Mouse (Mus musculus): Measurements from ENCODE around the gene Ppp6r1. TPM values are rescaled to one million over a fixed set of nuclear protein-coding genes. Genes with fewer than 3 reads are reported as not detected.

Gene Ppp6r1
- total and polyA plus RNA-seq, 3 experiments, result 89.5 to 167 TPM; not detected in 1

GRCm38 (mm10) chr7:4608002-4608401 is 50.8 kb downstream of the Ppp6r1 start:
- Histone ChIP-seq H3K79me2 (ENCODE audit: control insufficient read depth, insufficient read depth, low read length, poor library complexity) (no peaks in the 10 kb centered on the region), H3K4me3 (ENCODE audit: control insufficient read depth in 1 of 2, insufficient read depth in 1 of 2, low read depth in 2 of 2, low read length in 2 of 2) (no peak overlapping the region), H3K36me3 (ENCODE audit: control insufficient read depth in 1 of 2, insufficient read depth in 2 of 2, low read length in 2 of 2) (no peaks in the 10 kb centered on the region), H3K9ac (ENCODE audit: control insufficient read depth, low read depth, low read length, poor library complexity, severe bottlenecking) (no peak overlapping the region), H3K4me1 (ENCODE audit: control insufficient read depth in 1 of 2, insufficient read depth in 2 of 2, low read length in 2 of 2) (no peaks in the 10 kb centered on the region), H3K27ac (ENCODE audit: control insufficient read depth, low read depth, low read length) (no peak overlapping the region), H3K9me3 (replicated peaks; ENCODE audit: insufficient read depth, low read length) (no peaks in the 10 kb centered on the region), H3K27me3 (ENCODE audit: control insufficient read depth in 1 of 2, insufficient read depth in 2 of 2, low read length in 2 of 2) (no peaks in the 10 kb centered on the region)
- TF ChIP-seq ETS1 (IDR thresholded peaks at IDR 0.05; ENCODE audit: low read depth, low read length), result no peak
- TF ChIP-seq ZMIZ1 (IDR thresholded peaks at IDR 0.05; ENCODE audit: low read depth, low read length), result no peak
- TF ChIP-seq SMC3 (IDR thresholded peaks at IDR 0.05; ENCODE audit: low read depth, low read length), result no peak
- TF ChIP-seq ZKSCAN1 (IDR thresholded peaks at IDR 0.05; ENCODE audit: low read depth, low read length), result no peak
- TF ChIP-seq GATA1 (IDR thresholded peaks at IDR 0.05; ENCODE audit: low read depth, low read length), result no peak
- TF ChIP-seq ELF1 (IDR thresholded peaks at IDR 0.05; ENCODE audit: low read depth, low read length), result no peak
- TF ChIP-seq USF1 (IDR thresholded peaks at IDR 0.05; ENCODE audit: low read depth, low read length), result no peak
- no peak for TF ChIP-seq ZC3H11A (IDR thresholded peaks at IDR 0.05; ENCODE audit: low read depth, low read length)
- no peak for TF ChIP-seq BHLHE40 (IDR thresholded peaks at IDR 0.05; ENCODE audit: borderline replicate concordance, low read depth, low read length)
- no peak for DNase-seq (ENCODE audit: low read depth, low spot score)

- no peak within 1 kb of the TSS for H3K27ac ChIP-seq (ENCODE audit: control insufficient read depth, low read depth, low read length)
- no peaks in the 10 kb centered on the region for H3K79me2 ChIP-seq (ENCODE audit: control insufficient read depth, insufficient read depth, low read length, poor library complexity)
- H3K4me1 ChIP-seq (ENCODE audit: control insufficient read depth in 1 of 2, insufficient read depth in 2 of 2, low read length in 2 of 2), result no peaks in the 10 kb centered on the region
- H3K27me3 ChIP-seq (ENCODE audit: control insufficient read depth in 1 of 2, insufficient read depth in 2 of 2, low read length in 2 of 2), result no peaks in the 10 kb centered on the region
- DNase-seq (ENCODE audit: low read depth, low spot score), result no peak
- no peak within 1 kb of the TSS for H3K4me3 ChIP-seq (ENCODE audit: control insufficient read depth in 1 of 2, insufficient read depth in 1 of 2, low read depth in 2 of 2, low read length in 2 of 2)
- no peaks in the 10 kb centered on the region for H3K36me3 ChIP-seq (ENCODE audit: control insufficient read depth in 1 of 2, insufficient read depth in 2 of 2, low read length in 2 of 2)
- no peaks in the 10 kb centered on the region for H3K9me3 ChIP-seq (replicated peaks; ENCODE audit: insufficient read depth, low read length)
- TF ChIP-seq MYB (IDR thresholded peaks at IDR 0.05; ENCODE audit: low read depth, low read length) (no peak), POLR2A (IDR thresholded peaks at IDR 0.05; ENCODE audit: control insufficient read depth in 1 of 2, insufficient read depth in 1 of 2, low read depth in 1 of 2, low read length in 2 of 2, poor library complexity in 1 of 2) (no peak), ZMIZ1 (IDR thresholded peaks at IDR 0.05; ENCODE audit: low read depth, low read length) (no peak), POLR2AphosphoS2 (IDR thresholded peaks at IDR 0.05; ENCODE audit: low read length) (no peak), CTCF (IDR thresholded peaks at IDR 0.05 in 2 of 3, conservative IDR thresholded peaks at IDR 0.05 in 1 of 3; ENCODE audit: control insufficient read depth in 1 of 3, insufficient read depth in 1 of 3, low read depth in 2 of 3, low read length in 3 of 3, poor library complexity in 1 of 3, severe bottlenecking in 1 of 3) (no peak), RCOR1 (IDR thresholded peaks at IDR 0.05; ENCODE audit: low read depth, low read length) (no peak), TCF12 (IDR thresholded peaks at IDR 0.05; ENCODE audit: low read depth, low read length) (no peak), RAD21 (IDR thresholded peaks at IDR 0.05; ENCODE audit: low read depth, low read length) (no peak), CHD1 (IDR thresholded peaks at IDR 0.05; ENCODE audit: low read depth, low read length) (no peak), ELF1 (IDR thresholded peaks at IDR 0.05; ENCODE audit: low read depth, low read length) (no peak), MYC (IDR thresholded peaks at IDR 0.05; ENCODE audit: low read depth, low read length) (no peak)
- H3K9ac ChIP-seq (ENCODE audit: control insufficient read depth, low read depth, low read length, poor library complexity, severe bottlenecking), result no peak within 1 kb of the TSS
These were observed 54.9 kb downstream of the Ppp6r1 start, which contains the start of gene Ptprh for GRCm38 (mm10) chr7:4603873-4604272. TSS of gene Ptprh (minus strand) at chr7:4604041.

Data from MEL (cell line).